Mouse (Mus musculus): ENCODE measurements around the gene Stard9.
"Not testable (repeated sequence)": the region's sequence is repeated elsewhere in the genome, so short reads cannot be mapped to it uniquely, and the experiment has no call there.

Gene Stard9

DNA sequence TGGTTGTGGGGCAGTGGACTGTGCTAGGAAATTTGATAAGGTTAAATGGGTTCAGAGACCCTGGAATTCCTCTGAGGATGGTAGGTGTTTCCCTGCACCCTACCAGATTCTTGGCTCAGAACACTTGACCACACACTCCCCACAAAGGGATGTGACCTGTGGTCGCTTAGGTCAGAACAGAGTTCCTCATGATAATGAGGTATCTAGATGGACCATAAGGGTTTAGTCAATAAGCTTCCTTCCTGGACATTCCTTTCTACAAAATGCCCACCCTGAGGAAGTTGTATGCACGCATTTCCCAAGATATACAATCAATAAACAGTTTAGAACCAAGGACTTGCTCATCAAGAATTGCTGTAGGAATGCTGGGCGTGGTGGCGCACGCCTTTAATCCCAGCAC, 27.0 kb downstream of the Stard9 start:
- DNase-seq, result no peak

DNA sequence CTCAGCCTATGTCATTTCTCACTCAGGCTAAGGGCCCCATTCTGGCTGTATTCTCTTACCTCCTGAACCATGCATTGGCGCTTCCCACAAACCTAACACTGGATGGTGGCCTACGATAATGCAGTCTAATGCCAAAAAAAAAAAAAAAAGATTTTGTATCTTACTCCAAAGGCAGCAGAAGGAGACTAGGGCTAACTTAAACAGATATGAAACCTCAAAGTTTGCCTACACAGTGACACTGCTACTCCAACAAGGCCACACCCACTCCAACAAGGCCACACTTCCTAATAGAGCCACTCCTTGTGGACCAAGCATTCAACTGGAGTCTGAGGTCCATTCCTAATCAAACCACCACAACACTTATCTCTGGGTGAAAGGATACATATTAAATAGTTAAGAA, 27.8 kb downstream of the Stard9 start:
- DNase-seq, result no peak

DNA sequence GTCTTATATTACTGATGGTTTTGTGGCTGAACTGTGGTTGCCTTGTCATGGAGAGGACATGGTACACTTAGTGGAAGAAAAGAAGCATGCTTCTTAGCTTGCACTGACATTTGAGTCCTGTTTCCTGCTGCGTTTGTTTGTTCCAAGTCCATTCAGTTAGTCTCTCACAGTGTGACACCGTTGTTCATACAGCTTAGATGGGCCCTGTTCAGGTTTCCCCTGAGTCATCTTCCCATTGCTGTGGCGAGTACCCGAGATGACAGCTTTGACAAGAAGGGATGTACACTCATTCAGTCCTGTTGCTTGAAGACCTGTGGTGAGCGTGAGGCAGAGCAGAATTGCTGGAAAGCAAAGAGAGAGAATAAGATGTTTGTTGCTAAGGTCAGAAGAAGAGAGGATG, 29.6 kb downstream of the Stard9 start:
- DNase-seq, result no peak

DNA sequence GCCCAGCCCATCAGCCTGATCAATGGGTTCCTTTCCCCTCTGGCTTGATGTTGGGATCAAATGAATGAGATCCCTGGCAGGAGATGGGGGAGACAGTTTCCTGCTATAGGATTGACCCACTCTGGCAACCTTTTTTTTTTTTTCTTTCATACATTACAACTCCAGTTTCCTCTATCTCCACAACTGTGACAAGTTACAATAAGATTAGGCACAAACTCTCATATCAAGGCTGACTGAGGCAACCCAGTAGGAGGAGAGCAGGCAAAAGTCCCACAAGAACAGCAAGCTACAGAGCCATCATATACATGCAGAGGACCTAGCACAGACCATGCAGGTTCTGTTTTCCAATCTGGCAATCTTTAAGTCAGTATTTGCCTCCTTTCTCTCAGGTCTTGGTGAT, 30.4 kb downstream of the Stard9 start:
- no peak for DNase-seq

DNA sequence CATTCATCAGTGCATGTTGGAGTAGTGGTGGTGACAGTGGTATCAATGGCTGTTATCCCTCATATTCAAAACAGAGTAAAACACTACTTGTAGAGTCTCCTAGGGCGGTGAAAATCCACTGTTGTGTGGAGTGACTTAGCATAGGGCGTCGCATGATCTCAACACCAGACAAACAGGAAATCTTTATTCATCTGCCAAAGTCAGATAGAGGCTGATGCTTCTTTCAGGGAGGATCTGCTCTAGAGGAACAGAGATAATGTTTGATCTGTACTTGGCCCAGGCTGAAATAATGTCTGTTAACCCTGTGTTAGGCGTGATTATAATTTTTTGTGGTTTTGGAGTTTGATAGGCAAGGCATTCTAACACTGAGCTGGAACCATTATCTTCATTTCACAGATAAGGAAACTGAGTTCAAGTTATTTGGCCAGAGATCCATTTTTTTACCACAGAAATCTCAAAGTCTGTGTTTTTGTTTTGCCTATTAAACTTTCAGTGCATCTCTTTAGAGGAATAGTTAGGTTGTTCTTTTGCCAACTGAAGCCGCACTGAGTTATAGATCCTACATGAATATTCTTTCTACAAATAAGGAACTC, 31.7 kb downstream of the Stard9 start:
- no peak for DNase-seq

DNA sequence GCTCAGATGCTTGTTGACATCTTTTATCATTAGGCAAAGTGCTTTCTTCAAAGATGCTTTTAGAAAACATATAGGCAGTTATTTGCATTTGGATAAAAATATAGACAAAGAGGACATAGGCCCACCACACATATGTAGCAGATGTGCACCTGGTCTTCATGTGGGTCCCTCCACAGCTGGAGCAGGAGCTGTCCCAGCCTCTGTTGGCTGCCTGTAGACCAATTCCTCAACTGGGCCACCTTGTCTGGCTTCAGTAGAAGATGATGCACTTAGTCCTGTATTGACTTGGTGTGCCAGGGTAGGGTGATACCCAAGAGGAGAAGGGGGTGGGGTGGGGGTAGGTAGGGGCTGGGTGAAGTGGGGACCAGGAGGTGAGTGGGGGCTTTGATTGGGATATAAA, 33.8 kb downstream of the Stard9 start:
- no peak for DNase-seq

DNA sequence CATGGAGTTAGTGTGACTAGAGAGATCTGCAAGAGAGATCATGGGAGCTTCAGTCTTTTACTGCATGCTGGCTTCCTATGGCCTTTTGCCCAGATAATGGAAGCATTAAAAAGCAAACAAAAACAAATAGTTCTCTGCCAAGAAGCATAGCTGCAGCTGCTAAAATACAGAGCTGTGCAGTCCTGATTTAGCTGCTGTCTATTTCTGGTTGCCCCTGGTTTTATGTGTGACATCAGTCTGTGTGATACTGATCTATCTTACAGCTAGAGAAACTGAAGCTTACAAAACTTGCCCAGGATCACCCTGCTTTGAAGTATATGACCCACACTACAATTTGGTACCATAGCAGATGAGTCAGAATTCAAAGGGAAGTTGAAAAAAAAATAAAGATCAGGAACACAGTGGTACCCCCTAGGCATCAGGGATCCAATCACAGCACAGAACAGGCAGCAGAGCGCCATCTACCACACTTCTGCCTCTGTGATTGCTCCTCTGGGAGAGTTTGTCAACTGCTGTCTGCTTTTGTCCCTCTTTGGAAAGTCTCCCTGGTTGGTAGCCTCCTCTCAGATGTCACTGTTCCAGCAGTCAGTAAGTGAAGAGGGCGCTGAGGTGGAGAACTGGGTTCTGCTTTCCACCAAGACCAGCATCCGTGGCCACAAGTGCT, 34.7 kb downstream of the Stard9 start:
- DNase-seq, result no peak

DNA sequence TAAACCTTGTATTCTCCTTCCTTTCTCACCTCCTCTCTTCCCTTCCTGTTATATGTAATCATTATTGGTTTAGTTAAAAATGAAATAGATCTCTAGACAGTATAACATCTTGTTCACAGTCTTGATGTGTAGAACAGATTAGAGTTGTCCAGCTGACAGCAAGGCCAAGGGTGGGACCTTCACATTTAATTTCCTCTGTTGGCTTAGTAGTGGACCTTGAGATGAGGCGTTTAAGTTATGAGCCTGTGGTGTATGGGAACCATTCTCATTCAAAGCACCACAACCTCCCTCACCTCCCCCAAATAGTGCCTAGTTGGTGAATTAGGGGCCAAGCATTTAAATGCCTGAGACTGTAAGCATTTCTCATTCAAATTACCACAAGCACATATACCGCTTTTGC, 38.5 kb downstream of the Stard9 start:
- no peak for DNase-seq

DNA sequence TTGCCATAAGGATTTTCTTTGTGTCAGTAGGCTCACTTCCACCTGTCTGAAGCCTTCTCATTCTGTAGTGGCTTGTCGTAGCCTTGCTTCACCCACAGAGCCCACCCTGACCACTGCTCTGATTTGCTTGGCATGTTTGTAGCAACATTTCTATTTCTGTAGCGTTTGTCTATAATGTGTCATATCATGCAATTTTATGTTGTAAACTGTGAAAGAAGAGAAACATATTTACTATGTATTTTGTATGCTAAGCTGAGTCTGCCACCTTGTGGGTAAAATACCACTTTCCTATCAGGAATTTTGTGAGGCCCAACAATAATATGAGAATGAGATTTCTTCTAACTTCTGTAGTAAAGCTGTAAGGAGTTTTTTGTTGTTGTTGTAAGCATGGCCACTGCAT, 41.3 kb downstream of the Stard9 start:
- no peak for DNase-seq

DNA sequence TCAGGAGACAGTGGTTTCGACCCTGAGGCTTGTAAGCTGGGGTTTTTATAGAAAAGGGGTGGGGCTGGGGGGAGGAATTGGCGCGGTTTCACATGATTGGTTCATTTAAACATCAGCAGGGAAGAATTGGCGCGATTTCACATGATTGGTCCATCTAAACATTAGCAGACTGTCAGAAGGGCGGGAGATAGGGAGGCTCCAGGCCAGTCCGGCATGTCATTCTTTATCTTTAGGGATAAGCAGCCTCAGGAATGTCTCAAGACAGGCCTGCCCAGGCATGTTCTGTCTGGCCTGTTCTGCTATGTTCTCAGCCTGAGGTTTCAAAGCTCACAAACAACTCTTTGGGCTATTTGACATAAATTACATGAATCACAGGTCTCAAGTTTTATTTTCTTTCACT, 52.2 kb downstream of the Stard9 start:
- DNase-seq, result not testable (repeated sequence)

DNA sequence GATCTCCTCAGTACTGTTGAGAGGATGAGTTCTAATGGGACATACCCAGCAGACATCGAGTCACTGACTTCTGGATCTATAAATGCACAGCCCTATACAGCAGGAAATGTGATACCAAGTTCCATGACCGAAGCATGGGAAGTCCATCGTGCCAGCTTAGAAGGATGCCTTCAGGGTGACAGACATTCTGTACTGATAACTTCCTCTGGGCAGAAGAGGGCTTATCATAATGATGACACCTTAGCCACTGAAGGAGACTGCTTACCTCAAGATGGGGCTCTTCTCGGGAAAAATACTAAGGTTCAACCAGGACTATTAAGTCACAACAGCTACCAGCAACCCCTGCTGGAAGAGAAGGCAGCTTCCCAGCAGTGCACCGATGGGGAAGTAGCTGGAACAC, 68.8 kb downstream of the Stard9 start:
- no peak for DNase-seq

DNA sequence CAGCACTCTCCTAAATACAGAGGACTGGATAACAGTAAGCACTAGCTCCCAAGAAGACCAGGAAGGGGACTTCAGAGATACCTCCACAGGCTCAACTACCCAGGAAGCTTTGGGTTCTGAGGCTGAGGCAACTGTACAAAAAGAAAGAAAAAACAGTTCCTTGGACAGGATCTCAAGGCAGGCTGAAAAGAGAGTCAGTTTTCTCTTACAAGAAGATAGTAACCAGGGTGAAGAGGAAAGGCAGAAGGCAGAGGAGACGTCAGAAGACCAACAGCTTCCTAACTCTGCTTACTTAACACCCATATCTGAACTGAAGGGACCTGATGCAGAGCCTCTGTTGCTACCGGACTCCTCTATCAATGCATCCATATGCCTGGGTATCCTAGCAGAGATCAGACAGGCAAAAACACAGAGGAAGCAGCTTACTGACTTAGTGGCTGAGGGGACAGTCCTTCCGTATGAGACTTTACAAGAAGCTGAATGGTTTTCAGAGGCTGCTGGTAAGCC, 71.5 kb downstream of the Stard9 start:
- DNase-seq, result no peak

DNA sequence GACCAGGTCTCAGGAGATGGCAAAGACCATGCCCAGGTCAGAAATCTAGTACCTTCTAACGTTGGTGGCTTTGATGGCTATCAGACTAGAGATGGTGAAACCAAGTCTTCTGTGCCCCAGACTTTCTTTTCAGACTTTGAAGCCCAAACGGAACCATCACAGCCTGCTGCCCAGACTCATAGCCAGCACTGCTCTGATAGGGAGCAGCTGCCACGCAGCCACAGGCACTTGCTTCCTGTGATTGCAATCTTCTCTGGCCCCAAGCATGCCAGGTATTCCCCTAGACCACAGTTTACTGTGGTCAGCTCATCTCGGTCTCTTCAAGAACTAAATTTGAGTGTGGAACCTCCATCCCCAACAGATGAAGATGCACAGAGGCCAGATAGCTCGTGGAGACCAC, 73.8 kb downstream of the Stard9 start:
- DNase-seq, result no peak

DNA sequence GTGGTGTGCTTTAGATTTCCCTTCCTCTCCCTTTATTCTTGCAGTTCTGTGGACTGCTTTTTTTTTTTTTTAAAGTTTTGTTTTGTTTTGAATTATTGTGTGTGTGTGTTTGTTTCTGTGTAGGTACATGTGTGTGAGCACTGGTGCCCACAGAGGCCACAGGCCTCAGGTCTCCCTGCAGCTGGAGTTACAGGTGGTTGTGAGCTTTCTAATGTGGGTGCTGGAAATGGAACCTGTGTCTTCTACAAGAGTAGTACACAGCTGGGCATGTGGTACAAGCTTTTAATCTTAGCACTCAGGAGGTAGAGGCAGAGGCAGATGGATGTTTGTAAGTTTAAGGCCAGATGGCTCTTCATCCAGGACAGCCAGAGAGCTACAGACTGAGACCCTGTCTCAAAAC, 78.1 kb downstream of the Stard9 start:
- DNase-seq, result no peak

DNA sequence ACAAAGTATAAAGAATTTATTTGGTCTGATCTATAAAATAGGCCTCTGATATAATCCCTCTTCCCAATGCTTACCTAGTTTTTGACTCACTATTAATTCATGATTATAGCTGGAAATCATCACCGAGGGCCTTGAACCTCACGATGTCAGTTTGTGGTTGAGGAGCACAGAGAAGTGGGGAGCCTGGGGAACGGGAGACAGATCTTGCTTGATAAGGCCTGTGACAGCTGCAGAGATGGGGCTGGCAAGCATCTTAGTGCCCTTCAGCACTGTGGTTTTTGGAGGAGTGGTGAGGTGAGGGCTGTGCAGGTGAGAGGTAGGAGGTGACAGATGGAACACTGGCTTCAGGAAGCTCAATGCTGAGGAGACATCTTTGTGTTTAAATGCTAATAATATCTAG, 81.2 kb downstream of the Stard9 start:
- no peak for DNase-seq

DNA sequence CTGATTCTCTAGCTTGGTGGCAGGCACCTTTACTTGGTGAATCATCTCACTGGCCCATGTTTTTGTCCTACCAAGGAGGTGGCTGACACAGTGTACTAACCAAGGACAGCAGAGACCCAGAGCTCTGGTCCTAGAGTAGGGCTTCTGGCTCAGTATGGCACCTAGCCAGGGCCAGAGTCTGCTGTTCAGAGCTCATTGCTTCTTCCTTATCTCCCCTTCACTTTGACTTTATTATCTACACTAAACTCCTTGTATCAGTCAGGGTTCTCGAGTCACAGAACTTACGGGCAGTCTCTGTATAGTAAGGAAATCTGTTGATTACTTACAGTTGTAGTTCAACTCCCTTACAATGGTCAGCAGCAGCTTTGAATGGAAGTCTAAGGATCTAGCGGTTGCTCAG, 82.0 kb downstream of the Stard9 start:
- DNase-seq, result no peak

DNA sequence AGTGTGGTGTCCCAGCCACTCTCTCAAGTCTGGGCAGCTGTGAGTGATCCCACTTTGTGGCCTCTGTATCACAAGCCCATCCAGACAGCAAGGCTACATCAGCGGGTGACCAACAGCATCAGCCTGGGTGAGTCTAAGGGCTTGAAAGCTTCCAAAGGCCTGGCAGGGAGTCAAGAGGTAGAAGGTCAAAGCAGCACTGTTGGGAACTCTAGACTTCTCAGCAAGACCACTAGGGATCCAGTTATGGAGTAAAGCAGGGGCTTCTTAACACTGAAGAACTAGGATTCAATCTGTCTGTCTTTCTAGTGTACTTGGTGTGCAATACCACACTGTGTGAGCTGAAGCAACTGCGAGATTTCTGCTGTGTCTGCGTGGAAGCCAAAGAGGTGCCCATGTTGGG, 84.5 kb downstream of the Stard9 start:
- no peak for DNase-seq

DNA sequence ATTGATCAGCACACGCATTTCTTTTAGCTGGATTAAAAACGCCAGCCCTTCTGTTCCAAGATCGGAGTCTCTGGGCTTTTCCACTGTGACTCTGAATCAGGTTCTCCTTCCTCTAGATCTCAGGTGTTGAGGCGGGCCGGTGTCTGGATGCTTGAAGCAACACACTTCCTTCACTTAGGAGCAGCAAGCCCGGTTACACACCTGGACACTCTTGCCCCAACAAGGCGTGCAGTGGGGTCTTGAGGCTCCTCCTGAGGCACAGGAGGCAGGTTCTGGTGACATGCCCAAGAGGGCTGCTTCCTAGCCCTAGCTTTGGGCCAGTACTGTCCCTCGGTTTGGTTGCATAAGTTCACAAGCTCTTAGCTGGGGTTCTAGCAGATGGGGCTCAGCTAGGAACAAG, 89.6 kb downstream of the Stard9 start:
- DNase-seq, result no peak

DNA sequence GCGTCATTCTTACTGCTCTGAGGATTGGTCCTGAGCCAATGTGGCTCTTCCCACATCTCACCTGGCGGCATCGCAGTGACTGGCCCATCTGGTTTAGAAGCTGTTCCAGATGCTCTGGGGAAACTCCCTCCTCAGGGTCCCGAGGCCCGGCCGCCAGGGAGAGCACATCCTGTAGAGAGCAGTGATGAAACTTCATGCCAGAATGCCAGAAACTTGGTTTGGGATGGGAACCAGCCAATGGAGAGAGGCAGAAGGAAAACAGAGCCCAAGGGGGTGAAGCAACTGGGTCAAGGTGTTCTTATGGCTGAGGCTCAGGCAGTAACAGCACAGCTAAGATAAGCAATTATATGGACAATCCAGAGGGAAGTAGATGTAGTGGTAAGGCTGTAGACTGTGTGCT, 91.9 kb downstream of the Stard9 start:
- DNase-seq, result no peak

DNA sequence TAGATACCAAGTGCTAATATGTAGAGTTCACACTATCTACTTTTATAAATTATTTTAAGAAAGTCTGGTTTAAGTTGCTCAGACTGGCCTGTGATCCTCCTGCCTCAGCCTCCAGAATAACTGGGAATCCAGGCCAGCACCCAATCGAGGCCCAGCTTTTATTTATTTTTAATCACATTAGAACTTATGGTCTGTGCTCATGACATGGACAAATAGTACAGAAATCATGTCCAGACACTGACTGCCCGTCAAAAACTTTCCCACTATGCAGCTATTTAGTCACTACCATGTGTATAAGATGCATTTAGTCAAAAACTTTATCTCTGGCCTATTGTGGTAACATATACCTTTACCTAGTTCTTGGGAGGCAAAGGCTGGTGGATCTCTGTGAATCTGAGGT, 93.0 kb downstream of the Stard9 start:
- no peak for DNase-seq

DNA sequence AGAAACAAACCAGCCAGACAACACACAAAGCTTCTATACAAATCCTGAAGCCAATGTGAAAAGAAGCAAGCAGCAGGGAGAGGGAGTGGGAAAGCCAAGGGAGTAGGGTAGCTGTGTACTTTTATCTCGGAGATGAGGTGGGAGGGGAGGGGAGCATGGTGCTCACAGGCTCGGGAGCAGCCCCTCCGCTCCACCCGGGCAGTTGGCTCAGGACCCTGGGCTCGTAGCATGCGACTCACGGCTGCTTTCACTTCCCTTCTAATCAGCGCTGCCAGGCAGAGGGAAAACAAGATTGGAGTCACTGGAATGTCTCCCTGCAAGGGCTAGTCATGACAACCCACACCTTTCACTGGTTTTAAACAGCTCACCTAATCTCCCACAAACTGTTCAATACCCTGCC, 93.6 kb downstream of the Stard9 start:
- DNase-seq, result no peak

DNA sequence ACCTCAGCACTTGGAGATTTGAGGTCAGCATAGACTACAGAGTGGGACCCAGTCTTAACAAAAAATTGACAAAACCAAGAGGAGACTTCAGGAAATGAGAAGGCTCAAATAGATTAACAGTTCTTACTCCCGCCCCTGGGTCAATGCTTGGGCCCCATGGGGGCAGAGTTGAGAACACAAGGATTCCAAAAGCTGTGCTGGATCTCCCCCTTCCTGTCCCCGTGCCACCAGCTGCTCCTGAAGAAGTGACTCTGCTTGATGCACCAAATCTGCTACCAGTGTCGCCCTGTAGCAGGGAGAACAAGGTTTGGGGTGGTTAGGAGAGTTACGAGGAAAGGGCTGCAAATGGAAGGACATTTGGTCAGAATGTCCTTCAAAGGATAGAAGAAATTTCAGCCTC, 94.7 kb downstream of the Stard9 start:
- DNase-seq, result no peak

DNA sequence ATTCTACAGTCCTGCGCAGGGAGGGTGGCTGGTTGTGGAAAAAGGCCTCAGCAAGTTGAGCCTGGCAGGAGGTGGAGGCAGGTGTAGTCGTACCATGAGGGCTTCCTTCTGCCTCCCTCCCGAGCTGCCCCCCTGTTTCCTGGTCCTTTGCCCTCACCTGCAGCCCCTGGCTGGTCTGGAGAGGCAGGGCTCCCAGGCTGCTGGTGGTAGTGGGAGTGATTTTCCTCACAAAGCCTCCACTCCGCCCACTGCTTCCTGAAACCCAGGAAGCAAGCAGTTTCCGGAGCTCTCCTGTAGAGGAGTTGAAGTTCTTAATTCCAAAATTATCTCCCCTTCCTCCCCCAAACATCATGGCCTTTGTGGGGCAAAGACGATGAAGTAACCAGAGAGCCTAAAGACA, 95.3 kb downstream of the Stard9 start:
- no peak for DNase-seq

DNA sequence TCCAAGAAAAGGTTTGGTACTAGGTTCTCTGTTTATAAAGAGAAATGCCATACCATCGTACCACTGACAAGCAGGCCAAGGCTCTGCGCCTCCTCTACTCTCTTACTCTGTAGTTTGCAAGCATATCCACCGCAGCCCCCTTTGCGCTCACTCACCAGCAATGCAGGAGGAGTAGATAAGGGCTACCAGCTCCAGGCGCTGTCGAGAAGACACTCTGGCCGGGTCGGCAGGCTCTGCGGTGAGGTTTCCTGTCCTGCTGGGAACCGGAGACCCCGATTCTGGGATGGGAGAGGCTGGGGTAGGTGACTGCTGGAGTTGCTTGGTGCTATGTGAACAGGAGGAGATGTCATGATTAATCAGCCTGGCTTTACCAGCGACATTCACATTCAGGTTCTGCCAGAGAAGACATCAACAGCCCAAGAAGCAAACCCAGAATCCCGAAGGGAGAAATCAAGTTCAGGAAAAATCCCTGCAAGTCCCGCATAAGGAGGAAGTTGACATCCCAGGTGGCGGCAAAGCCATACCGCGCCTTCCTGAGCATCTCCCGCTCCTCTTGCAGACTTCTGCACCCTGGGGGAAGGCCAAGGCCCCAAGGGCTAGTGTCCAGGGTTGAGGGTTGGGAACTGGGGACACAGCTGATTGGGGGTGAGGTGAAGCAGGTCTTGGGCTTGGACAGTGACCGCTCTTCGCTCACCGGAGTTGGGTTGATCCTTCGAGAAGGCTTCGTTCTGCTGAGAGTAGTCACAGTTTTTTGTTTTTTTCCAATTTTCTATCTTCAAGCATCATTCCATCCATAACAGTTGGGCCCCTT, 101.1 kb downstream of the Stard9 start:
- peak; percentile 30 for DNase-seq

All from kidney, postnatal 10 days (tissue).